Mouse (Mus musculus) kidney, postnatal 36 days (tissue): ENCODE data around the gene Ago4.
A peak's percentile ranks its signal among the peaks of the same experiment; 100 is the strongest.

Source experiments
- DNase-seq, 2 experiments: peaks; one replicate each; pipeline ENCODE4 v3.0.0; 2021 to 2022; ENCODE audit warnings: mixed read lengths in 2 of 2

Gene Ago4

GRCm38 (mm10) chr4:126512308-126513066, 20.8 kb downstream of the Ago4 start:
- DNase-seq = no peak

DNA sequence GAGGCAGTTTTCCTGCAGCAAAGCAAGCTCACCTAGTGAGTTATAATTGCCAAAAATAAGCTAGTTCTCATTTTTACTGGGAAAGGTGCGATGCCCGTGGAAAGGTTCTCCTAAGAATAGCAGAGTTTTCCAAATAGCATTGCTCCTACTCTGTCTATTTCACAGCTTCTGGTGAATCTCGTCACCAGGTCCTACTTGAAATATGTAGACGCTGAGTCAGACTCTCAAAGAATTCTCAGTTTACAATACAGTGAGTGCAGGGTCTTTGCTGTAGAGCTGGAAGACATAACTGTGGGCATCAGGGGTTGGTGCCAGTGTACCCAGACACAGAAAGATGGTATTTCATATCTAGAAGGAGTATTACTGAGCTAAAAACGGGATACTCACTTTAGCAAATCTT, 22.3 kb downstream of the Ago4 start:
- no peak for DNase-seq

DNA sequence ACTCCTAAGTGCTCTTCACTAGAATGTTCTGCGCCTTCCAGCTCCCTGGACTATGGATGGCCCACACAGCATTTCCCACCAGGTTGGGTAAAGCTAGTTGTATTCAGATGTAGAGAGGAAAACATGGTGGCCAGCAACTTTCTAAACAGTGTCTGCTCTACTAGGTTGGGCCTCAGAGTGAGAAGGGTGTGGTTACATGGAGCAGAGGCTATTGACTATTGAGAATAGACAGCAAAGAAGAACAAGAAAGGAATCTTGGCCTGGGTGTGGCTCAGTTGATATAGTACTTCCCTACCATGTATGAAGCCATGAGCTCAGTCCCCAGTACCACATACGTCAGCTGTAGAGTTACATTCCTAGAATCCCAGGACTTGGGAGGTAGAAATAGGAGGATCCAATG, 24.2 kb downstream of the Ago4 start:
- no peak for DNase-seq

- peak; percentile 7 to 8 for DNase-seq
Observed at GRCm38 (mm10) chr4:126508110-126508899, 25.0 kb downstream of the Ago4 start.

DNA sequence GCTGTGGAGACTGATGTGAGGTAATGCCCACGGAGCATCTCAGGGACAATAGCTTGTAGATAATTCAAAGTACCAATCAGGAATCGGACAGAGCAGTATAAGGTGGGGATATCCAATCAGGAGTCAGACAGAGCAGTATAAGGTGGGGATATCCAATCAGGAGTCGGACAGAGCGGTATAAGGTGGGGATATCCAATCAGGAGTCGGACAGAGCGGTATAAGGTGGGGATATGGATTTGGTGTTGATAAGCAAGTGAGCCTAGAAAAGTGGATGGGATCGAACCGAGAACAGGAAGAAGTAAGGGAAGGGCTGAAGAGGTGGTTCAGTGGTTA, 30.3 kb downstream of the Ago4 start:
- no peak for DNase-seq

- DNase-seq = no peak
Observed at GRCm38 (mm10) chr4:126502141-126502976, 30.9 kb downstream of the Ago4 start.

GRCm38 (mm10) chr4:126498601-126499000, 34.7 kb downstream of the Ago4 start:
- no peak for DNase-seq

- DNase-seq = peak; percentile 5 to 41
Observed at GRCm38 (mm10) chr4:126496963-126497362, 36.3 kb downstream of the Ago4 start.

- peak in 1 of 2 experiments; percentile 1 for DNase-seq
Observed at GRCm38 (mm10) chr4:126495942-126496790, 37.1 kb downstream of the Ago4 start.

- no peak for DNase-seq
Observed at GRCm38 (mm10) chr4:126495453-126495852, 37.8 kb downstream of the Ago4 start.

- DNase-seq = no peak
Observed at GRCm38 (mm10) chr4:126493416-126493815, 39.9 kb downstream of the Ago4 start.

DNA sequence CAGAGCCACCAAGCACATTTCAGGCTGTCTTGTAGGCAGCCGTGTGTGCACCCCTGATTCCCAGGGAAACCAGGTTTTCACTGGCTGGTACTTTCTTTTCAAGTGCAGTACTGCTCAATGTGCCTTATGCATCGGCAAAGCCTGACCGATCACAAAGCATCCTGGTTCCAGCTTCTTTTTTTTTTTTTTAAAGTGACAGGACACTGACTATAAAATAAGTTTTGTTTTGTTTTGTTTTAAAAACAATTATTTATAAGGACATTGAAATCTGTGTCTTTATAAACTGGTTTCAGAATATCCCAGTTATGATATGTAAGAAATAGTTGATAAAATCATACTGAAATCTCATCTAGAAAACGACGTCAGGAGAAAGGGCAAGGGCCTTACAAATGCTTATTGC, 41.3 kb downstream of the Ago4 start:
- DNase-seq = no peak

- DNase-seq = no peak
Observed at GRCm38 (mm10) chr4:126490726-126491125, 42.5 kb downstream of the Ago4 start.

GRCm38 (mm10) chr4:126489811-126490210, 43.5 kb downstream of the Ago4 start:
- no peak for DNase-seq

GRCm38 (mm10) chr4:126486217-126486616, 47.1 kb downstream of the Ago4 start:
- no peak for DNase-seq

GRCm38 (mm10) chr4:126485065-126485464, 48.2 kb downstream of the Ago4 start:
- DNase-seq = no peak

- DNase-seq = no peak
Observed at GRCm38 (mm10) chr4:126483874-126484273, 49.4 kb downstream of the Ago4 start.

- DNase-seq = no peak
Observed at GRCm38 (mm10) chr4:126482951-126483350, 50.3 kb downstream of the Ago4 start.

GRCm38 (mm10) chr4:126481461-126481860, 51.8 kb downstream of the Ago4 start:
- no peak for DNase-seq

DNA sequence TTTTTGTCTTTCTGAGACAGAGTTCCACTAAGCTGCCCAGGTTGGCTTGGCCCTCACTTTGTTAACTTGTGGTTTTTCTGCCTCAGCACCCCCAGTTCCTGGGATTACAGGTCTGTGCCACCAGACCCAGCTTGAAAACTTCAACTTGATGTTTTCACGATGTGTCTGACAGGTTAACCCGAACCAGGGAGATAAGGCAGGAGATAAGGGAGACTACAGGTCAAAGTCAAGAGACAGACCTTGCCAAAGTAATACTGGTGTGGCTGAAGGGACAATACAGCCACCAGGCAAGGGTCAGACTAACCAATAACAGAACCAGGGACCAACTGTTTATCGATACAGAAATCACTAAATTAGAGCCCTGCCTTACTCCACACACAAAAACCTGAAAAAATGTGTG, 53.0 kb downstream of the Ago4 start:
- DNase-seq = no peak

GRCm38 (mm10) chr4:126473031-126473430, 60.2 kb downstream of the Ago4 start:
- DNase-seq = peak in 1 of 2 experiments; percentile 21

DNA sequence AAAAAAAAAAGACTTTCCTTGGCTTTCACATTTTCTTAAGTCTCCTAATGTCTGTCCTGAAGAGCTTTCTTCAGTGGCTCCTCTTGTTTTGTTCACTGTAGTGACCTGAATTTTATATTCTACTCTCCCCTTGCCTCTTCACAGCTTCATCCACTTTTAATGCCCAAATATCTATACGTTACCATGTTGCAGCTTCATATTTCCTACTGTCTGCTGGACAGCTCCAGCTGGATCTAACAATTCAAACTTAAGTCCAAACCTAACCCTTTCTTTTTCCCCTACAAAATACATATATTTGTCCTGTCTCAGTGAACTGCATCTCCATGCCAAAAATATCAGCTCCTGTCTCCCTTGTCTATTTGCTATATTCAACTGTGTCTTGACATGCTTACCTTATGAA, 63.9 kb downstream of the Ago4 start:
- no peak for DNase-seq
